8 mouse cellular contexts compared by ENCODE assay signal in genomic region chr2:126875516-126875835, GRCm38 (mm10). TPM values are rescaled to one million over a fixed set of nuclear protein-coding genes. Genes with fewer than 3 reads are reported as not detected.
DNase-seq lines count a peak whose midpoint lies in the region; ATAC-seq and TF ChIP-seq lines count a peak whose summit lies in the region.

No protein-coding gene starts in this region.

- H3K36me3 ChIP-seq in forebrain, postnatal 0 days (ENCODE audit: insufficient read depth) = no peaks in the 10 kb centered on the region
- no peaks in the 10 kb centered on the region for H3K36me3 ChIP-seq in limb, embryonic 13.5 days
- no peaks in the 10 kb centered on the region for H3K36me3 ChIP-seq in midbrain, embryonic 16.5 days (ENCODE audit: control insufficient read depth, insufficient read depth, low read length)

- DNase-seq in urinary bladder, postnatal 25 days (ENCODE audit: low spot score) = peak; percentile 25
- DNase-seq in urinary bladder, postnatal 10 days (ENCODE audit: low spot score) = no peak
- peak; percentile 27 for DNase-seq in cerebellum, adult 11 months
- peak; percentile 60 for DNase-seq in forebrain, postnatal 0 days
- DNase-seq in hindlimb bud, embryonic 11.5 days (ENCODE audit: extremely low spot score, low read depth, low spot score) = peak; percentile 6
- no peak for DNase-seq in urinary bladder, adult 2 months (ENCODE audit: low spot score)

- WGBS in forebrain, postnatal 0 days = 1% methylated on average over 18 of the region's 18 CpGs
- under 1% methylated on average over 18 of the region's 18 CpGs for WGBS in limb, embryonic 13.5 days
- under 1% methylated on average over 18 of the region's 18 CpGs for WGBS in midbrain, embryonic 16.5 days

- no peaks in the 10 kb centered on the region for H3K9me3 ChIP-seq in forebrain, postnatal 0 days (ENCODE audit: low read length)
- H3K9me3 ChIP-seq in limb, embryonic 13.5 days = no peaks in the 10 kb centered on the region
- H3K9me3 ChIP-seq in midbrain, embryonic 16.5 days (replicated peaks; ENCODE audit: control insufficient read depth, low read length, poor library complexity, severe bottlenecking) = no peaks in the 10 kb centered on the region

- TF ChIP-seq CTCF in forebrain, postnatal 0 days (IDR thresholded peaks at IDR 0.05; ENCODE audit: low read depth) = no peak

- peak overlapping the region; percentile 73 for H3K4me3 ChIP-seq in forebrain, postnatal 0 days (ENCODE audit: low read depth, low read length)
- peak overlapping the region; percentile 93 for H3K4me3 ChIP-seq in limb, embryonic 13.5 days
- H3K4me3 ChIP-seq in midbrain, embryonic 16.5 days (ENCODE audit: low read depth, low read length) = peak overlapping the region; percentile 83

- peak overlapping the region; percentile 83 for H3K9ac ChIP-seq in forebrain, postnatal 0 days
- peak overlapping the region; percentile 95 for H3K9ac ChIP-seq in limb, embryonic 13.5 days
- peak overlapping the region; percentile 88 for H3K9ac ChIP-seq in midbrain, embryonic 16.5 days (ENCODE audit: low read depth, low read length)

- peaks cover 11% of the 10 kb centered on the region; the same call in 1 of the 2 replicates for H3K4me1 ChIP-seq in forebrain, postnatal 0 days (ENCODE audit: insufficient read depth)
- peaks cover 13% of the 10 kb centered on the region for H3K4me1 ChIP-seq in limb, embryonic 13.5 days
- peaks cover 16% of the 10 kb centered on the region for H3K4me1 ChIP-seq in midbrain, embryonic 16.5 days (ENCODE audit: control insufficient read depth, insufficient read depth, low read length)

- peak overlapping the region; percentile 69 for H3K4me2 ChIP-seq in forebrain, postnatal 0 days (ENCODE audit: low read depth)
- H3K4me2 ChIP-seq in limb, embryonic 13.5 days (replicated peaks) = peak overlapping the region; percentile 75
- H3K4me2 ChIP-seq in midbrain, embryonic 16.5 days (ENCODE audit: low read length) = peak overlapping the region; percentile 75

- H3K27me3 ChIP-seq in forebrain, postnatal 0 days (ENCODE audit: insufficient read depth, low read length) = no peaks in the 10 kb centered on the region
- no peaks in the 10 kb centered on the region for H3K27me3 ChIP-seq in limb, embryonic 13.5 days
- no peaks in the 10 kb centered on the region for H3K27me3 ChIP-seq in midbrain, embryonic 16.5 days (ENCODE audit: control insufficient read depth, insufficient read depth, low read depth, low read length)

- ATAC-seq in forebrain, postnatal 0 days = peak; percentile 40
- peak; percentile 37 for ATAC-seq in limb, embryonic 13.5 days (ENCODE audit: low FRiP score, low read depth)
- peak; percentile 72 for ATAC-seq in midbrain, embryonic 16.5 days

- peak overlapping the region; percentile 91 for H3K27ac ChIP-seq in forebrain, postnatal 0 days (ENCODE audit: low read depth, low read length)
- peak overlapping the region; percentile 98 for H3K27ac ChIP-seq in limb, embryonic 13.5 days
- peak overlapping the region; percentile 95 for H3K27ac ChIP-seq in midbrain, embryonic 16.5 days (ENCODE audit: low read length)

RNA-seq across cellular contexts. Expression of gene Trpm7, which starts 0.6 kb away (rescaled TPM):
- total RNA-seq in forebrain, postnatal 0 days (2014; rRNA removed) = 36.9 and 51.9 TPM in 2 replicates
- polyA plus RNA-seq in forebrain, postnatal 0 days (2015; fragmentation: Nextera tagmentation; extraction: Ambion mirVana) = 13.6 and 21.7 TPM in 2 replicates
- 65.3 and 69.5 TPM in 2 replicates for polyA plus RNA-seq in limb, embryonic 13.5 days (2015; fragmentation: Nextera tagmentation; extraction: Ambion mirVana)
- polyA plus RNA-seq in midbrain, embryonic 16.5 days (2015; fragmentation: Nextera tagmentation; extraction: Ambion mirVana) = 28.6 and 39.2 TPM in 2 replicates
- polyA plus RNA-seq in urinary bladder, adult 2 months (2012; rRNA removed) = 33.9 and 42.2 TPM in 2 replicates

RNA-seq across cellular contexts. Expression of gene Sppl2a, which starts 57.6 kb away (rescaled TPM):
- 38.9 and 55.3 TPM in 2 replicates for total RNA-seq in forebrain, postnatal 0 days (2014; rRNA removed)
- polyA plus RNA-seq in forebrain, postnatal 0 days (2015; fragmentation: Nextera tagmentation; extraction: Ambion mirVana) = 24.8 and 30.5 TPM in 2 replicates
- polyA plus RNA-seq in limb, embryonic 13.5 days (2015; fragmentation: Nextera tagmentation; extraction: Ambion mirVana) = 51.2 and 53.2 TPM in 2 replicates
- 33.3 and 35.7 TPM in 2 replicates for polyA plus RNA-seq in midbrain, embryonic 16.5 days (2015; fragmentation: Nextera tagmentation; extraction: Ambion mirVana)
- polyA plus RNA-seq in urinary bladder, adult 2 months (2012; rRNA removed) = 53.6 and 58.1 TPM in 2 replicates

Comparison
In these comparisons a context has a peak if more than half of its experiments do, and no peak if none do; other contexts are left out.
1. DNase-seq: peak in urinary bladder, postnatal 25 days (single experiment), cerebellum, adult 11 months (single experiment), forebrain, postnatal 0 days (single experiment) and hindlimb bud, embryonic 11.5 days (single experiment); none in urinary bladder, postnatal 10 days (single experiment) and urinary bladder, adult 2 months (single experiment).
2. Peak in every context shown above with its lines, with median percentiles within 50 percentile points of each other: ATAC-seq, H3K27ac ChIP-seq, H3K4me2 ChIP-seq, H3K4me3 ChIP-seq and H3K9ac ChIP-seq.